Mouse (Mus musculus) intestine, embryonic 16.5 days (tissue): ENCODE results near the gene Gramd1a. TPM values are rescaled to one million over a fixed set of nuclear protein-coding genes. Genes with fewer than 3 reads are reported as not detected.

Source experiments
- ATAC-seq: fragments of 200-750 bp; cut with Nextera tagmentation; 2 replicates; pipeline ENCODE4 v1.8.0; 2017; ENCODE audit warnings: moderate TSS enrichment, moderate library complexity
- H3K27ac ChIP-seq: fragments of 300-500 bp; sonication (generic); 2 replicates; pipeline ENCODE4 v1.5.1; 2014; ENCODE audit warnings: mild to moderate bottlenecking, low read length
- H3K27me3 ChIP-seq: fragments of 300-500 bp; sonication (generic); replicated peaks from 2 replicates; pipeline ENCODE4 v1.6.1; 2014; ENCODE audit warnings: low read length, control low read depth, mixed read lengths; ENCODE audit not compliant: control insufficient read depth, insufficient read depth
- H3K36me3 ChIP-seq: fragments of 300-500 bp; sonication (generic); 2 replicates; pipeline ENCODE4 v1.6.1; 2014; ENCODE audit warnings: low read length, control low read depth; ENCODE audit not compliant: control insufficient read depth, insufficient read depth
- H3K4me1 ChIP-seq: fragments of 300-500 bp; sonication (generic); 2 replicates; pipeline ENCODE4 v1.6.1; 2014; ENCODE audit warnings: low read length, control low read depth, mixed read lengths; ENCODE audit not compliant: control insufficient read depth, insufficient read depth
- H3K4me2 ChIP-seq: fragments of 300-500 bp; sonication (generic); 2 replicates; pipeline ENCODE4 v1.6.1; 2014; ENCODE audit warnings: low read depth, low read length, control low read depth
- H3K4me3 ChIP-seq: fragments of 300-500 bp; sonication (generic); 2 replicates; pipeline ENCODE4 v1.5.1; 2014; ENCODE audit warnings: mild to moderate bottlenecking, low read length
- H3K9ac ChIP-seq: fragments of 300-500 bp; sonication (generic); 2 replicates; pipeline ENCODE4 v1.6.1; 2014; ENCODE audit warnings: low read depth, low read length
- H3K9me3 ChIP-seq: fragments of 300-500 bp; sonication (generic); 2 replicates; pipeline ENCODE4 v1.6.1; 2016; ENCODE audit warnings: low read length, control low read depth; ENCODE audit not compliant: control insufficient read depth
- WGBS: fragments of 180-500 bp; shearing (Covaris S2); extraction: QIAGEN DNeasy Blood & Tissue Kit; methylation state at CpG from one replicate; pipeline ENCODE4 v1.1.7; 2014; 5-methylcytosine and 5-hydroxymethylcytosine counted together
- polyA plus RNA-seq: library from polyadenylated mRNA; unstranded; fragments of >200 nt; fragmentation: Nextera tagmentation; extraction: Ambion mirVana; gene quantifications from 2 replicates; pipeline ENCODE4 v1.2.1, GENCODE M21; 2015

Gramd1a gene
- polyA plus RNA-seq, 1 experiment from 2014 or later = 39.7 TPM

DNA sequence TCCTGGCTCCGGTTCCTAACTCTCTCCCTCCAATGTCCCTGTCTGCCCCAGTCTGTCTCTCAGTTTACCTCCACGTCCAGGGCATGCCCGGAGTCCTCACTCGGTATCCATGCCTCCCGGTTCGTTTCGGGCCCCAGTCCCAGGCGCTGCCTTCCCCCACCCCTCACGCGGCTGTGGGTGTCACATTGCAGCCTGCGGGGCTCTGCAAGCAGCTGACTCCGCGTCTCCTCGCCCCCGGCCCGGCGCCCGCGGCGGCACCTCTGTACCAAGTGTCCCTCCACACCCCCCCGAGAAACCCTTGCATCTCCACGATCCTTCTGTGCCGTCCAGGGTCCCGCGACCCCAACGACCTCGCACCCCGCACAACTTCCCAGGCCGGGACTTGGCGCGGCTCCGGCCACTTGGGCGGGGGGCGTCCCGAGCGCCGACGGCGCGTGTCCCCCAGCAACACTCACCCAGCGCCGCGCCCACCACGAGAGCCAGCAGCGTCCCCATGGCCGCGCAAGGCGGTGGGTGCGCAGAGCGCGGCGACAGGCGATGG, 29.4 kb downstream of the Gramd1a start:
- H3K4me1 ChIP-seq = peaks cover 11% of the 10 kb centered on the region
- ATAC-seq = peak; percentile 2; the same call in 1 of the 2 replicates
- no peaks in the 10 kb centered on the region for H3K9me3 ChIP-seq
- WGBS = under 1% methylated on average over 48 of the region's 53 CpGs
- H3K4me2 ChIP-seq = peak overlapping the region; percentile 98
- peak overlapping the region; percentile 63 for H3K9ac ChIP-seq
- H3K4me3 ChIP-seq = peak overlapping the region; percentile 61
- peaks cover 31% of the 10 kb centered on the region for H3K27me3 ChIP-seq
- no peak overlapping the region for H3K27ac ChIP-seq
- H3K36me3 ChIP-seq = peaks cover 3% of the 10 kb centered on the region; the same call in 1 of the 2 replicates

DNA sequence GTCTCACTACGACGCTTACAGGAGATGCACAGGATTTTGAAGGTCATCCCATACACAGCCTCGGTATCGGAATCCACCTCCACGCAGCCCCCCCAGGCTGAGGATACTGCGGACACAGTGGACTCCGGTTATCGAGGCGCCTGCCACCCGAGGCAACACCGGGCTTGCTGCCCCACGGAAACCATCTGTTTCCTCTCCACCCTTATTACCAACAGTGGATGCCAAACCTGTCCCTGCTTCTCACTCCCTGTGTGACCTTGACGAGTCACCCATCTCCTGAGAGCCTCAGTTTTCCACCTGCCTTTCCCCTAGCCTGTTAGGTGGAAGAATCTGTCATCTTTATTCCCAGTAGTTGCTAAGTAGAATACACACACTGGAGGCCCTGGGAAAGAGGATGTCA, 30.6 kb downstream of the Gramd1a start:
- WGBS = 77% methylated on average over 13 of the region's 13 CpGs
- Histone ChIP-seq H3K36me3 (peaks cover under 1% of the 10 kb centered on the region; the same call in 1 of the 2 replicates), H3K27me3 (peaks cover 31% of the 10 kb centered on the region), H3K9ac (no peak overlapping the region), H3K4me2 (no peak overlapping the region), H3K27ac (no peak overlapping the region), H3K4me3 (no peak overlapping the region), H3K4me1 (peaks cover 11% of the 10 kb centered on the region), H3K9me3 (no peaks in the 10 kb centered on the region)
- no peak for ATAC-seq

DNA sequence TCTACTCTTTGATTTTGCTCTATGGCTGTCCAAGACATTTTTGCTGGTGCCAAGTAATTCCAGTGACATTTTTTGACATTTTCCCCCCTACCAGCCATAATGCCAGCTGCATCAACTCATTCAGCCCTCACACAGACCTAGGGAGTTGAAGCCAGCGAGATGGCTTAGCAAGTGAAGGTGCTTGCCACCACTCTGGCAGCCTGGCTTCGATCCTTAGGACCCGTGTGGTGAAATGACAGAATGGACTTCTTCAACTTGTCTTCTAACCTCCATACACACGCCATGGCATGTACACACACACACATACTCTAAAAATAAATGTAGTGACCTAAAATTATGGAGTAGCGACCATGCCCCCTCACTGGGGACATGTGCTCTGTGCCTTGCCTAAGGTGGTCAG, 31.3 kb downstream of the Gramd1a start:
- Histone ChIP-seq H3K4me1 (peaks cover 11% of the 10 kb centered on the region), H3K4me2 (no peak overlapping the region), H3K36me3 (no peaks in the 10 kb centered on the region), H3K27me3 (peaks cover 31% of the 10 kb centered on the region), H3K27ac (no peak overlapping the region), H3K4me3 (no peak overlapping the region), H3K9ac (no peak overlapping the region), H3K9me3 (no peaks in the 10 kb centered on the region)
- ATAC-seq = no peak
- WGBS = 84% methylated on average over 5 of the region's 5 CpGs

GRCm38 (mm10) chr7:31123697-31124096, 32.0 kb downstream of the Gramd1a start:
- ATAC-seq = no peak
- no peaks in the 10 kb centered on the region for H3K9me3 ChIP-seq
- peaks cover 11% of the 10 kb centered on the region for H3K4me1 ChIP-seq
- peaks cover 31% of the 10 kb centered on the region for H3K27me3 ChIP-seq
- no peak overlapping the region for H3K27ac ChIP-seq
- no peak overlapping the region for H3K9ac ChIP-seq
- H3K36me3 ChIP-seq = no peaks in the 10 kb centered on the region
- no peak overlapping the region for H3K4me2 ChIP-seq
- 81% methylated on average over 3 of the region's 3 CpGs for WGBS
- H3K4me3 ChIP-seq = no peak overlapping the region

- Histone ChIP-seq H3K9ac (no peak overlapping the region), H3K4me2 (no peak overlapping the region), H3K36me3 (no peaks in the 10 kb centered on the region), H3K4me1 (peaks cover 11% of the 10 kb centered on the region), H3K27ac (no peak overlapping the region), H3K9me3 (no peaks in the 10 kb centered on the region), H3K27me3 (peaks cover 31% of the 10 kb centered on the region), H3K4me3 (no peak overlapping the region)
- 89% methylated on average over 16 of the region's 16 CpGs for WGBS
- ATAC-seq = no peak
These were observed 32.8 kb downstream of the Gramd1a start for GRCm38 (mm10) chr7:31122641-31123631.

DNA sequence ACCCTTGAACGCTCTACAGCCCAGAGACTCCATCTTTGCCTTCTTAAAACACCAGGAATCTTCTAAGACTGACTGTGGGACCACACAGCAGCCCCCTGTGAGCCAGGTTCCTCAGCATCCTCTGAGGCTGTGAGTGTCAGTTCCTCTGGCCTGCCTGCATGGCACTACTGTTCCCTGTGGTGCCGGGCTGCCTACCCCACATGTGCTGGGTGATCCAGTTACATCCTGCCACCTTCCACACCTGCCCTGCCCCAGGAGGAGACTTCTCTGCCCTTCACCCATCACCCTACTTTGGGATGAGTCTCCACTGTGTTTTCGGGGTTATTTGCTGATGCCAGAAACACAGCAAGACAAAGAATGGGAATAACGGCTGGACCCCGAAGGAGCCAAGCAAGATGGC, 36.1 kb downstream of the Gramd1a start:
- Histone ChIP-seq H3K4me2 (no peak overlapping the region), H3K27ac (no peak overlapping the region), H3K9me3 (no peaks in the 10 kb centered on the region), H3K4me1 (peaks cover 9% of the 10 kb centered on the region), H3K27me3 (0 out of 2 replicates have a peak, but pooled peaks cover under 1% of the 10 kb centered on the region), H3K4me3 (no peak overlapping the region), H3K9ac (no peak overlapping the region), H3K36me3 (no peaks in the 10 kb centered on the region)
- 84% methylated on average over 5 of the region's 5 CpGs for WGBS
- ATAC-seq = no peak

GRCm38 (mm10) chr7:31118486-31118885, 37.2 kb downstream of the Gramd1a start:
- H3K9me3 ChIP-seq = no peaks in the 10 kb centered on the region
- no peak overlapping the region for H3K27ac ChIP-seq
- no peaks in the 10 kb centered on the region for H3K27me3 ChIP-seq
- H3K9ac ChIP-seq = no peak overlapping the region
- ATAC-seq = no peak
- WGBS = 84% methylated on average over 7 of the region's 7 CpGs
- no peak overlapping the region for H3K4me2 ChIP-seq
- H3K36me3 ChIP-seq = no peaks in the 10 kb centered on the region
- H3K4me1 ChIP-seq = peaks cover 13% of the 10 kb centered on the region
- H3K4me3 ChIP-seq = no peak overlapping the region

DNA sequence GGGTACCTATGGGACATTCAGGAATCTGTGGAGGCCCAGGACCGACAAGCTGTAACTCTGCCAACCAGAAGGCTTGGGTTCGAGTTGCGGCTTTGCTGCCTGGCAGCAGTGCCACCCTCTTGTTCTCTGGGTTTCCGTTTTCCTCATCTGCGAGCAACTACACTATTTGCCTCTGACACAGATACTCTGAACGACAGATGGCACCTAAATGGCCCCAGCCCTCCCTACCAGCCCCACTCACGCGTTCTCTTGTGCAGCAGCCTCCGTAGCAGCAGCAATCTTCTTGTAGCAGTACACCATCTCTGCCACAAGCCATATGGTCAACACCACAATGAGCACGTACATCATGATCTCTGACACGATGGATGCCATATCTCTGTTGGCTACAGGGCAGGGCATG, 38.2 kb downstream of the Gramd1a start:
- H3K9me3 ChIP-seq = no peaks in the 10 kb centered on the region
- ATAC-seq = no peak
- H3K27ac ChIP-seq = no peak overlapping the region
- no peak overlapping the region for H3K4me3 ChIP-seq
- no peak overlapping the region for H3K9ac ChIP-seq
- WGBS = 90% methylated on average over 11 of the region's 11 CpGs
- no peaks in the 10 kb centered on the region for H3K36me3 ChIP-seq
- H3K4me1 ChIP-seq = peaks cover 13% of the 10 kb centered on the region
- no peak overlapping the region for H3K4me2 ChIP-seq
- no peaks in the 10 kb centered on the region for H3K27me3 ChIP-seq

DNA sequence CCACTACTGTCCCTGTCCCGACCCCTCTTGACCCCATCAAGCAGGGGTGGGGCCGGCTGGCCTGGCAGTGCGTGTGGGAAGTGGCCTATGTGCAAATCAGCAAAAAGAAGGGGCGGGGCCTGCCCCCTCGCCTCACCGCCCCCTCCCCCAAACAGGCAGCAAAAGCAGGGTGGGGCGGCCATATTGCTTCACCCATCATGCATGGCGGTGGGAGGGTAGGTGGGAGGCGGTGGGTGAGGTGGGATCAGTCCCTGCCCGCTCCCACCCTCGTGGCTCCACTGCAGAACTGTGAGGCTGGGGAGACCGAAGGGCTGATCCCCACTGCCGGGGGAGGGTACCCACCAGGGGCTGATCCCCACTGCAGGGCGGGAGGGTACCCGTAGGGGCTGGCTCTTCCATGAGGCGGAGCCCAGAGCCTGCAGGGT, 39.0 kb downstream of the Gramd1a start:
- H3K36me3 ChIP-seq = no peaks in the 10 kb centered on the region
- H3K4me2 ChIP-seq = no peak overlapping the region
- 61% methylated on average over 16 of the region's 16 CpGs for whole genome bisulfite sequencing
- no peak overlapping the region for H3K9ac ChIP-seq
- H3K4me1 ChIP-seq = peaks cover 14% of the 10 kb centered on the region
- no peak overlapping the region for H3K27ac ChIP-seq
- no peak overlapping the region for H3K4me3 ChIP-seq
- no peak for ATAC-seq
- H3K9me3 ChIP-seq = no peaks in the 10 kb centered on the region
- no peaks in the 10 kb centered on the region for H3K27me3 ChIP-seq
